Mouse (Mus musculus) kidney, postnatal 0 days (tissue): ENCODE measurements around the gene Klc1. TPM values are rescaled to one million over a fixed set of nuclear protein-coding genes. Genes with fewer than 3 reads are reported as not detected.

Experiments used
- ATAC-seq: fragments of 200-750 bp; cut with Nextera tagmentation; replicated peaks from 2 replicates; pipeline ENCODE4 v1.8.0; 2017; ENCODE audit warnings: low read depth, moderate number of reproducible peaks, moderate TSS enrichment, moderate library complexity; ENCODE audit not compliant: low FRiP score
- DNase-seq: peaks from one replicate; pipeline ENCODE4 v3.0.0-alpha.2; 2016; ENCODE audit warnings: low spot score
- H3K27ac ChIP-seq: fragments of 300-500 bp; sonication (generic); 2 replicates; pipeline ENCODE4 v1.5.1; 2014; ENCODE audit warnings: mild to moderate bottlenecking
- H3K27me3 ChIP-seq: fragments of 300-500 bp; sonication (generic); 2 replicates; pipeline ENCODE4 v1.6.1; 2014; ENCODE audit warnings: low read length, mixed read lengths; ENCODE audit not compliant: insufficient read depth
- H3K36me3 ChIP-seq: fragments of 300-500 bp; sonication (generic); 2 replicates; pipeline ENCODE4 v1.6.1; 2014; ENCODE audit warnings: low read length, mixed read lengths; ENCODE audit not compliant: insufficient read depth
- H3K4me1 ChIP-seq: fragments of 300-500 bp; sonication (generic); replicated peaks from 2 replicates; pipeline ENCODE4 v1.6.1; 2014; ENCODE audit warnings: antibody characterized with exemption, low read length, mixed read lengths; ENCODE audit not compliant: insufficient read depth
- H3K4me2 ChIP-seq: fragments of 300-500 bp; sonication (generic); 2 replicates; pipeline ENCODE4 v1.6.1; 2014; ENCODE audit warnings: mild to moderate bottlenecking, low read length, moderate library complexity, mixed read lengths
- H3K4me3 ChIP-seq: fragments of 300-500 bp; sonication (generic); replicated peaks from 2 replicates; pipeline ENCODE4 v1.5.1; 2014; ENCODE audit warnings: low read depth, low read length
- H3K9ac ChIP-seq: fragments of 300-500 bp; sonication (generic); 2 replicates; pipeline ENCODE4 v1.6.1; 2014; ENCODE audit warnings: low read depth, low read length
- H3K9me3 ChIP-seq: fragments of 300-500 bp; sonication (generic); replicated peaks from 2 replicates; pipeline ENCODE4 v1.6.1; 2016; ENCODE audit warnings: low read length, inconsistent platforms, mixed read lengths
- CTCF ChIP-seq: IDR thresholded peaks from 2 replicates; pipeline ENCODE4 v1.5.1; 2016; ENCODE audit warnings: antibody characterized with exemption, low read depth, mild to moderate bottlenecking, moderate library complexity
- WGBS: fragments of 180-500 bp; shearing (Covaris S2); extraction: QIAGEN DNeasy Blood & Tissue Kit; methylation state at CpG from one replicate; pipeline ENCODE4 v1.1.7; 2014; 5-methylcytosine and 5-hydroxymethylcytosine counted together
- polyA plus RNA-seq: library from polyadenylated mRNA; unstranded; fragments of >200 nt; fragmentation: Nextera tagmentation; extraction: Ambion mirVana; gene quantifications from 2 replicates; pipeline ENCODE4 v1.2.1, GENCODE M21; 2015

Gene Klc1
- polyA plus RNA-seq, 1 experiment from 2014 or later = 52.6 TPM

- TF ChIP-seq CTCF = no peak
- peaks cover 53% of the 10 kb centered on the region for H3K36me3 ChIP-seq
These were observed 32.0 kb downstream of the Klc1 start for GRCm38 (mm10) chr12:111790631-111791030.

DNA sequence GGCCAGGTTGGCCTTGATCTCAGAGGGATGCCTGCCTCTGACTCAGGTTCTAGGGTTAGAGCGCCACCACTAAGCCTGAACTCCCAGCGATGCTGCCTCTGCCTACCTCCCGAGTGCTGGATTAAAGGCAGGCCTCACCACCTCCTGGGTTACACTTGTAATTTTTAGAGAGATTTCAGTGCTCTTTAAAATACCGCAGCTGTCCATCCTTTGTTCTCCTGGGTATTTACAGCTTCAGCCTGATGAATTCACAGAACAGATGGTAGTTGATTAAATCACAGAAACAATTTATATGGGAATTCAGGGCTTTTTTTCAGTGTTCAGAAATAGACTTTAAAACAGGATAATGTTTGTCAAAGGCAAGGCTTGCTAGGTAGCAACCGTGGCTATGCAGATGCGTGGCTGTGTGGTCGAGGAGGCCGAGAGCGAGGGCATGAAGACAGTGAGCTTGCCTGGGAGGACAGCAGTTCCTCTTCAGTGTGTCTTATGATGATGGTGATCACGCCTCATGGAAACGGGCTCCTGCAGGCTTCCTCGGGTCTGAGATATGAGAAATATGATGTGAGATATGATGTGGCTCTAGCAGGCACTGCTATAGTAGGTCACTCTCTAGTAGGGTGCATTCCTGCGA, 32.9 kb downstream of the Klc1 start:
- TF ChIP-seq CTCF = no peak
- Histone ChIP-seq H3K4me1 (no peaks in the 10 kb centered on the region), H3K9me3 (no peaks in the 10 kb centered on the region), H3K27ac (no peak overlapping the region), H3K27me3 (no peaks in the 10 kb centered on the region), H3K4me2 (no peak overlapping the region), H3K36me3 (peaks cover 57% of the 10 kb centered on the region), H3K9ac (no peak overlapping the region), H3K4me3 (no peak overlapping the region)
- 93% methylated on average over 13 of the region's 13 CpGs for WGBS
- ATAC-seq (no peak), DNase-seq (no peak)

More at GRCm38 (mm10) chr12:111790631-111791030, 32.0 kb downstream of the Klc1 start:
- H3K4me3 ChIP-seq = no peak overlapping the region
- no peak for DNase-seq
- peak overlapping the region; percentile 62; the same call in 1 of the 2 replicates for H3K27ac ChIP-seq
- no peak for ATAC-seq
- no peaks in the 10 kb centered on the region for H3K4me1 ChIP-seq
- H3K27me3 ChIP-seq = no peaks in the 10 kb centered on the region
- H3K9ac ChIP-seq = no peak overlapping the region
- no peak overlapping the region for H3K4me2 ChIP-seq
- 91% methylated on average over 7 of the region's 7 CpGs for WGBS
- H3K9me3 ChIP-seq = no peaks in the 10 kb centered on the region

- 68% methylated on average over 22 of the region's 22 CpGs for WGBS
- H3K9me3 ChIP-seq = no peaks in the 10 kb centered on the region
- no peaks in the 10 kb centered on the region for H3K4me1 ChIP-seq
- no peak overlapping the region for H3K4me3 ChIP-seq
- TF ChIP-seq CTCF = no peak
- peaks cover 53% of the 10 kb centered on the region for H3K36me3 ChIP-seq
- H3K9ac ChIP-seq = no peak overlapping the region
- H3K4me2 ChIP-seq = no peak overlapping the region
- DNase-seq (no peak), ATAC-seq (peak; percentile 45)
- peak overlapping the region; percentile 21; the same call in 1 of the 2 replicates for H3K27ac ChIP-seq
- H3K27me3 ChIP-seq = no peaks in the 10 kb centered on the region
These were observed 35.5 kb downstream of the Klc1 start for GRCm38 (mm10) chr12:111794102-111794501.

GRCm38 (mm10) chr12:111794526-111795179, 36.0 kb downstream of the Klc1 start:
- H3K4me2 ChIP-seq = no peak overlapping the region
- no peaks in the 10 kb centered on the region for H3K27me3 ChIP-seq

DNA sequence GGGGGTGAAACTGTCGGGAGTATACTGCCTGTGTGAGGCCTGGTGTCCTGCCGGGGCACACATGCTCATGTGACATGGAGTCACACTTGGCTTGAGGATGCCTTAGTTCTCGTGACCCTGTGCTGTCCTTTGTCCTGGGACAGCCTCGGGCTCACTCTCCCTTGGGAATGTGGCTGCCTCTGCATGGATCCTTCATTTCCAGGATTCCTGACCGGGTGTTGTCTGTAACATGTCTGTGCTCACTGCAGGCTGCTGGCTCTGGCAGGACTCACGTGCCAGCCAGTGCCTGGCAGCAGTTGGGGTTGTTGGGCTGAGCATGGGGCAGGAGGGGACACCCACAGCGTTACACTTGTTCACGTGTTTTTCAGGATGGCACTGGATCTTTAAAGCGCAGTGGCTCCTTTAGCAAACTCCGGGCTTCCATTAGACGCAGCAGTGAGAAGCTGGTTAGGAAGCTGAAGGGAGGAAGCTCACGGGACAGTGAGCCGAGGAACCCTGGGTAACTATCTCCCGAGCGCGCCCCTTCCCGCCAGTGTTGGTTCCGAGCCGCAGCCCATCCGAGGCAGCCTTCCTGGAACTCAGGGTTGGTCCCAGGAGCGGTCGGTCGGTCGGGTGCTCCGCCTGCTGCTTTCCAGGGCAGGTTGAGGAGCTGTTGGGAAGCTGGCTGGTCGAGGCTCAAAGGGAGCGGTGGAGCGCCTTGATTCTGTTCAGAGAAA, 36.7 kb downstream of the Klc1 start:
- TF ChIP-seq CTCF = no peak
- Histone ChIP-seq H3K36me3 (peaks cover 46% of the 10 kb centered on the region), H3K9ac (no peak overlapping the region), H3K4me3 (no peak overlapping the region), H3K4me2 (no peak overlapping the region), H3K9me3 (no peaks in the 10 kb centered on the region), H3K27ac (0 out of 2 replicates have a peak overlapping the region, but pooled peaks have one; percentile 57), H3K4me1 (no peaks in the 10 kb centered on the region), H3K27me3 (no peaks in the 10 kb centered on the region)
- WGBS = 81% methylated on average over 28 of the region's 28 CpGs
- ATAC-seq (0 out of 2 replicates have a peak, but pooled peaks have one; percentile 33), DNase-seq (no peak)

More at GRCm38 (mm10) chr12:111794526-111795179, 36.0 kb downstream of the Klc1 start:
- Histone ChIP-seq H3K36me3 (peaks cover 52% of the 10 kb centered on the region), H3K9me3 (no peaks in the 10 kb centered on the region), H3K27ac (peak overlapping the region; percentile 44), H3K9ac (no peak overlapping the region), H3K4me1 (no peaks in the 10 kb centered on the region), H3K4me3 (no peak overlapping the region)
- ATAC-seq (peak; percentile 35), DNase-seq (no peak)
- TF ChIP-seq CTCF = no peak
- 85% methylated on average over 18 of the region's 18 CpGs for WGBS

- ATAC-seq = no peak
- 84% methylated on average over 8 of the region's 8 CpGs for WGBS
These were observed 38.6 kb downstream of the Klc1 start for GRCm38 (mm10) chr12:111797251-111797650.

More at GRCm38 (mm10) chr12:111797251-111797650, 38.6 kb downstream of the Klc1 start:
- Histone ChIP-seq H3K36me3 (peaks cover 46% of the 10 kb centered on the region), H3K4me3 (no peak overlapping the region), H3K4me1 (no peaks in the 10 kb centered on the region), H3K27ac (peak overlapping the region; percentile 2; the same call in 1 of the 2 replicates), H3K9me3 (no peaks in the 10 kb centered on the region), H3K4me2 (no peak overlapping the region), H3K27me3 (no peaks in the 10 kb centered on the region), H3K9ac (no peak overlapping the region)
- DNase-seq = no peak
- no peak for TF ChIP-seq CTCF
